Mouse (Mus musculus): ENCODE data around the gene Atxn10. TPM values are rescaled to one million over a fixed set of nuclear protein-coding genes. Genes with fewer than 3 reads are reported as not detected.
A peak's percentile ranks its signal among the peaks of the same experiment; 100 is the strongest.

Gene Atxn10
- polyA plus RNA-seq, 1 experiment, result 274 TPM

DNA sequence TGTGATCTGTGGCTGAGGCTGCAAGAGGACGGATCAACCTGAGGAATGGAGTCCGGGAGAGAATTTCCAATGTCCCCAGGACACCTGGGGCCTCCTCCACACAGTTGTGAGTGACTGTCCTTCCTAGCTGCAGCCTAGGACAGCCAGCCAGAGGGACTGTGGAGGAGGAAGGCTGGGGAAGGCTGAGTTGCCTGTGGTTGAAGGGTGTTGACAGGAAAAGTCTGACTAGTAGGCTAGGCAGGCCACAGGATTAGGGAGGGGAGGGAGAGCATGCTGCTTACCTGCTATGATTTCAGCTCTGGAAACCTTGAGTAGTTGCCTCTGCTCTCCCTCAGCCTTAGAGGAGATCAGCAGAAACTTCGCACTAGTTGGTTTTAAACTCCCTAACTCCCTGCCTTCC, 71.3 kb downstream of the Atxn10 start:
- TF ChIP-seq POLR2A (IDR thresholded peaks at IDR 0.05; ENCODE audit: borderline replicate concordance, insufficient read depth, low read length) (no peak), CTCF (IDR thresholded peaks at IDR 0.05; ENCODE audit: borderline replicate concordance, insufficient read depth, low read depth, low read length) (no peak)
- no peaks in the 10 kb centered on the region for H3K27me3 ChIP-seq (ENCODE audit: control insufficient read depth, insufficient read depth, low read length)
- no peak for DNase-seq
- H3K4me3 ChIP-seq (replicated peaks; ENCODE audit: insufficient read depth, low read depth, low read length), result no peak overlapping the region
- H3K27ac ChIP-seq (ENCODE audit: insufficient read depth, low read length), result peak overlapping the region; percentile 38; the same call in 1 of the 2 replicates
- 87% methylated on average over 3 of the region's 3 CpGs for WGBS
- peaks cover 41% of the 10 kb centered on the region for H3K4me1 ChIP-seq (ENCODE audit: control insufficient read depth, insufficient read depth, low read length)

DNA sequence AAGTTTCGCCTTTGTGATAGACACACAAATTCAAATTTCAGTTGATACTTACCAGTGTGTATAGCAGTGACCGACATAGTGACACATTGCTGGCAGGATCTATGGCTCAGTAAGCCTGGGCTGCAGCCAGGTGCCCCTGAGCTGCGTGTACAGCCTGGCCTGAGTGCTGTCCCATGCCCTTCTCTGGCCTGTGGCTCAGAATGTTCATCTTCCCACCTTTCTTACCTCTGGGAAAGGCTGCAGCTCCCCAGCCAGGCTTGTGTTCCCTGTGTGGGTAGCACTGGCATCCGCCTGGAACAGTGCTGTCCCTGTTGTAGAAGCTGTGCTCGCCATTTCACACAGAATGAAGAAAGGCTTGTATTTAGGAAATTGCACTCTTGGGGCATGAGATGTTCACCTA, 72.7 kb downstream of the Atxn10 start:
- 40% methylated on average over 5 of the region's 5 CpGs for WGBS
- Histone ChIP-seq H3K4me3 (replicated peaks; ENCODE audit: insufficient read depth, low read depth, low read length) (no peak overlapping the region), H3K4me1 (ENCODE audit: control insufficient read depth, insufficient read depth, low read length) (peaks cover 31% of the 10 kb centered on the region), H3K27me3 (ENCODE audit: control insufficient read depth, insufficient read depth, low read length) (no peaks in the 10 kb centered on the region), H3K27ac (ENCODE audit: insufficient read depth, low read length) (no peak overlapping the region)
- TF ChIP-seq CTCF (IDR thresholded peaks at IDR 0.05; ENCODE audit: borderline replicate concordance, insufficient read depth, low read depth, low read length) (no peak), POLR2A (IDR thresholded peaks at IDR 0.05; ENCODE audit: borderline replicate concordance, insufficient read depth, low read length) (no peak)
- peak; percentile 63 to 71 for DNase-seq

GRCm38 (mm10) chr15:85409245-85409783, 73.3 kb downstream of the Atxn10 start:
- 61% methylated on average over 8 of the region's 8 CpGs for WGBS
- no peak for DNase-seq
- Histone ChIP-seq H3K4me1 (ENCODE audit: control insufficient read depth, insufficient read depth, low read length) (peaks cover 31% of the 10 kb centered on the region), H3K27ac (ENCODE audit: insufficient read depth, low read length) (peak overlapping the region; percentile 41; the same call in 1 of the 2 replicates), H3K4me3 (replicated peaks; ENCODE audit: insufficient read depth, low read depth, low read length) (no peak overlapping the region), H3K27me3 (ENCODE audit: control insufficient read depth, insufficient read depth, low read length) (no peaks in the 10 kb centered on the region)
- TF ChIP-seq CTCF (IDR thresholded peaks at IDR 0.05; ENCODE audit: borderline replicate concordance, insufficient read depth, low read depth, low read length), result no peak
- TF ChIP-seq POLR2A (IDR thresholded peaks at IDR 0.05; ENCODE audit: borderline replicate concordance, insufficient read depth, low read length), result no peak

- DNase-seq, result peak; percentile 66 to 76
- Histone ChIP-seq H3K4me3 (replicated peaks; ENCODE audit: insufficient read depth, low read depth, low read length) (no peak overlapping the region), H3K27me3 (ENCODE audit: control insufficient read depth, insufficient read depth, low read length) (no peaks in the 10 kb centered on the region), H3K27ac (ENCODE audit: insufficient read depth, low read length) (peak overlapping the region; percentile 17; the same call in 1 of the 2 replicates), H3K4me1 (ENCODE audit: control insufficient read depth, insufficient read depth, low read length) (peaks cover 27% of the 10 kb centered on the region)
- TF ChIP-seq POLR2A (IDR thresholded peaks at IDR 0.05; ENCODE audit: borderline replicate concordance, insufficient read depth, low read length), result no peak
- TF ChIP-seq CTCF (IDR thresholded peaks at IDR 0.05; ENCODE audit: borderline replicate concordance, insufficient read depth, low read depth, low read length), result no peak
- 11% methylated on average over 6 of the region's 6 CpGs for WGBS
These were observed 73.8 kb downstream of the Atxn10 start for GRCm38 (mm10) chr15:85409836-85410235.

DNA sequence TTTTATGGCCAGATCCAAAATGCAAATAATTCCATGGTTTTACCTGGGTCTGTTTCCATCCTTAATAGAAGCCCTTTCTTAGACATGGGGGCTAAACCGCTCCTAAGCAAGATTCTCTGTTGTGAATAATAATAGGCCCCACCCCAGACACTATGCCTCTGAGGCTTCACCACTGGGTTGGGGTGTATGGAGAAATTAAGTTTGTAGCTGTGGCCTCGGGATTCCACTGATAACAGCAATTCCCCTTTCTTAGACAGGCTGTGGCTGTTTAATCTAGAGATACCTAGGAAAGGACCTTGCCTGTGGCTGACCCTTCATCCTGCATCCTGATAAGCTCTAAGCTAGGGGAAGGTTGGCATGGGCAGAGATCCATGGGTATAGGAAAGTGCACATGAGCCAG, 78.6 kb downstream of the Atxn10 start:
- no peak overlapping the region for H3K27ac ChIP-seq (ENCODE audit: insufficient read depth, low read length)
- H3K4me1 ChIP-seq (ENCODE audit: control insufficient read depth, insufficient read depth, low read length), result peaks cover 4% of the 10 kb centered on the region
- no peaks in the 10 kb centered on the region for H3K27me3 ChIP-seq (ENCODE audit: control insufficient read depth, insufficient read depth, low read length)
- 97% methylated on average over 2 of the region's 2 CpGs for WGBS
- DNase-seq, result no peak
- no peak overlapping the region for H3K4me3 ChIP-seq (replicated peaks; ENCODE audit: insufficient read depth, low read depth, low read length)
- TF ChIP-seq POLR2A (IDR thresholded peaks at IDR 0.05; ENCODE audit: borderline replicate concordance, insufficient read depth, low read length), result no peak
- TF ChIP-seq CTCF (IDR thresholded peaks at IDR 0.05; ENCODE audit: borderline replicate concordance, insufficient read depth, low read depth, low read length), result no peak

- no peaks in the 10 kb centered on the region for H3K27me3 ChIP-seq (ENCODE audit: control insufficient read depth, insufficient read depth, low read length)
- H3K4me3 ChIP-seq (replicated peaks; ENCODE audit: insufficient read depth, low read depth, low read length), result no peak overlapping the region
- H3K27ac ChIP-seq (ENCODE audit: insufficient read depth, low read length), result no peak overlapping the region
- no peak for DNase-seq
- H3K4me1 ChIP-seq (ENCODE audit: control insufficient read depth, insufficient read depth, low read length), result no peaks in the 10 kb centered on the region
- WGBS, result 75% methylated on average over 2 of the region's 2 CpGs
- TF ChIP-seq POLR2A (IDR thresholded peaks at IDR 0.05; ENCODE audit: borderline replicate concordance, insufficient read depth, low read length) (no peak), CTCF (IDR thresholded peaks at IDR 0.05; ENCODE audit: borderline replicate concordance, insufficient read depth, low read depth, low read length) (no peak)
These were observed 84.6 kb downstream of the Atxn10 start for GRCm38 (mm10) chr15:85420686-85421085.

DNA sequence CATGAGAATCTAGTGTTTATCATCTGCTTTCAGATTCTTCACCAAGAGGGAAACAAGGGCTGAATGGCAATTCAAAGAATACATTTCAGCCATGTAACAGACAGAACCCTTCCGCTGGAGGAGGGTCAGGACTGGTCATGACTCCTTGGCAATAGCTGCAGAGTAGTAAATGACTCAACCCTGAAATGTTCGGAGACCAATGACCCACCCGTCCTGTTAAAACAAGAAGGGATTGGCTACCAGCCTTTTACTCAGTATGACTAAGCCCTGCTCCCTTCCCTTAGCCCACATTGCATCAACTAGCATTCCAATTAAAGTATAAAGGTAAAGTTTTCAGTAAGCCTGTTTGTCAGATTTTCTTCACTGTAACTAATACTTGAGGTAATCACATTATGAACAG, 88.2 kb downstream of the Atxn10 start:
- TF ChIP-seq CTCF (IDR thresholded peaks at IDR 0.05; ENCODE audit: borderline replicate concordance, insufficient read depth, low read depth, low read length) (no peak), POLR2A (IDR thresholded peaks at IDR 0.05; ENCODE audit: borderline replicate concordance, insufficient read depth, low read length) (no peak)
- DNase-seq, result no peak
- Histone ChIP-seq H3K27me3 (ENCODE audit: control insufficient read depth, insufficient read depth, low read length) (no peaks in the 10 kb centered on the region), H3K4me1 (ENCODE audit: control insufficient read depth, insufficient read depth, low read length) (peaks cover 4% of the 10 kb centered on the region; the same call in 1 of the 2 replicates), H3K4me3 (replicated peaks; ENCODE audit: insufficient read depth, low read depth, low read length) (no peak overlapping the region), H3K27ac (ENCODE audit: insufficient read depth, low read length) (no peak overlapping the region)
- WGBS, result 81% methylated on average over 3 of the region's 3 CpGs

DNA sequence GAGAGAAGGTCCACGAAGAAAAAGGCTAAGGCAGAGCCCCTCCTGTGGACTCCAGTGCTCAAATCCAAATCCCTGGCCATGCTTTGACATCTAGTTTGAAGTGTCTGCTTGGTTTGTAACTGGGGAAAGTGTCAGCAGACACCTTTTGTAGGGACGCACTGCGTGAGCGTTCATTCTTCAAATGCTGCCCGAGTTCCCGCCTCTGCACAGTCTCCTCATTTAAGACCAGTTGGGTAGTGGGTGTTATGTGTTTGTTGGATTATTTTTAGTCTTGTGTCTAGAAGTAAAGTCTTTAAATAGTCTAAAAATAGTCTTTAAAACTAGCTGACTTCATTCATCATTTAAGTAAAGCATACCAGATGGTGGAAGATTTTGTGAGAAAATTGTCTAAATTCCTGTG, 92.1 kb downstream of the Atxn10 start:
- no peak for DNase-seq
- H3K4me3 ChIP-seq (replicated peaks; ENCODE audit: insufficient read depth, low read depth, low read length), result no peak overlapping the region
- 92% methylated on average over 6 of the region's 6 CpGs for WGBS
- peaks cover 4% of the 10 kb centered on the region for H3K4me1 ChIP-seq (ENCODE audit: control insufficient read depth, insufficient read depth, low read length)
- TF ChIP-seq CTCF (IDR thresholded peaks at IDR 0.05; ENCODE audit: borderline replicate concordance, insufficient read depth, low read depth, low read length) (no peak), POLR2A (IDR thresholded peaks at IDR 0.05; ENCODE audit: borderline replicate concordance, insufficient read depth, low read length) (no peak)
- no peak overlapping the region for H3K27ac ChIP-seq (ENCODE audit: insufficient read depth, low read length)
- H3K27me3 ChIP-seq (ENCODE audit: control insufficient read depth, insufficient read depth, low read length), result no peaks in the 10 kb centered on the region

Data from cerebellum, adult 2 months (tissue).